Mouse (Mus musculus): ENCODE measurements around the gene Crip2. TPM values are rescaled to one million over a fixed set of nuclear protein-coding genes. Genes with fewer than 3 reads are reported as not detected.

The Crip2 gene
- polyA plus RNA-seq (2017; shearing (Covaris generic)), result 21.2 TPM

GRCm38 (mm10) chr12:113139908-113140615, at the start of gene Crip2:
Crip2 (plus strand) TSS chr12:113140236.

GRCm38 (mm10) chr12:113097749-113098281, 42.2 kb upstream of the Crip2 start, which contains the start of gene Mta1:
Mta1 (plus strand) TSS chr12:113098278.

GRCm38 (mm10) chr12:113146112-113147057, 6.3 kb downstream of the Crip2 start, which contains the start of gene Crip1:
Crip1 (plus strand) TSS chr12:113146316.

DNA sequence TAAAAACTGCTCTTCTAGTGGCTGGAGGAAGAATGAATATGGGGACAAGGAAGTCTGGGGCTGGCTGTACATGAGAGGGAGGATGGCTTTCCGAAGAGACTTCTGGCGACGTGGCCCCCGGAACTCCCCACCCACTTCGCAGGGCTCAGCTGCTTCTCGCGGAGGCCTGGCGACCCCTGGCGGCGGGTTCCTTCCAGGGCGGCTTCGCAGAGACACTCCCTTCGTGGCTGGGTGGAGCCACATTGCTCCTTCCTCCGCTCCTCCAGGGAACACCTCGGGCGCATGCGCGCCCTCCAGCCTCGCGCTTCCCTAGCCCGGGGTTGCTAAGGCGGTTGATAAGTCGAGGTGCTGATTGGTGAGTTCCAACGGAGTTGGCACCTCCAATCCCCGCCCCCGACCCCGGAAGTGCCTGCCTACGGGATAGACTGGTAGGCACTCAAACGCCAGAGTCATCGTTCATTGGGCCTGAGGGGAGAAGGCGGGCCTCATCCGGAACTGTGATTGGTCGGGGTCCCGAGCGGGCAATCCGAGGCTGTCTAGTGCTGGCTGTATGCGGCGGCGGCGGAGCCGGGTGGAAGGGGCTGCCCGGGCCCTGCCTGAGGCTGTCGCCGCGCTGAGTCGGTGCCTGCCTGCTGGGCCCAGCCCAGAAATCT, 16.0 kb downstream of the Crip2 start, which contains the start of gene Tedc1:
Gene Tedc1 (plus strand): TSS at position 535 of the 653 bp plus-strand sequence.

DNA sequence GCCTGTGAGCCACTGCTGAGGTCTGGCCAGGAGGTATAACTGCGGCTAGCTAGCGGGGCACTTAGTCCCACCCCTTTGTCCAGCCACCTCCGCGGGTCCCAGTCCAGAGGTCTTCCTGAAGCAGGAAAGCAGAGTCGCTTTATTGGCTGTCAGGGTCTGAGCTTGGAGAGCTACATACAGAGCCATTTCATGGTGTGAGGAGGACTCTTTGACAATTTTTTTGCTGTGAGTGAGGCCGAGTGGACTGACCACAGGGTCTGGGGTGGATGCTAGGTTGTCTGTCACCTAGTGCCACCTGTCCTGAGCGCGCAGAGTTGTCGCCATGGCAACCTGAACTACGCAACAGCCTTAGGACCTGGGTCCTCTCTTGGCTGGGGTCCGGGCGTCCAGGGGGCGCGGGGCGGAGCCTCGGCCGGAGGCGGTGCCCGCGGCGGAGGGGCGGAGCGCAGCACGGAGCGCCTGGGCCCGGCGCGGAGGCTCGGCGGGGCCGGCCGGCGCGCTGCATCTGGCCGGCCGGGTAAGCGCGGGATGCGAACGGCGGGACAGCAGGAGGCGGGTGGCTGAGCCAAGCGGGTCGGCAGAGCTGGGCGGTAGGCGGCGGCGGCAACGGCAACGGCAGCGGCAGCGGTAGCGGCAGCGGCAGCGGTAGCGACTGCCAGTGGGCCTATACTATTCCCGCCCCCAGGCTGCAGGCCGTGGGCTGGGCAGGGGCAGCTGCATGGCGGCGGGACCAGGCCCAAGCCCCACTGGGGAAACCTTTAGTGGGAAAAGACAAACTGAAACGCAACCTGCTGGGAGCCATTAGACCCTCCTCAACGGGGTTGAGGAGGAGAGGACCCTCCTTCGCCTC, 45.6 kb downstream of the Crip2 start, which contains the start of gene Tmem121:
Gene Tmem121 (plus strand): TSS at position 489 of the 850 bp plus-strand sequence.

Other genes with a start within 250 kb of the Crip2 start
- 1.6 TPM for gene Jag2, start 210.5 kb upstream of the Crip2 start, polyA plus RNA-seq (2017; shearing (Covaris generic))
- 33.7 TPM for gene Nudt14, start 198.1 kb upstream of the Crip2 start, polyA plus RNA-seq (2017; shearing (Covaris generic))
- gene Btbd6, start 163.8 kb upstream of the Crip2 start, polyA plus RNA-seq (2017; shearing (Covaris generic)), result 64.3 TPM
- gene Brf1, start 139.5 kb upstream of the Crip2 start, polyA plus RNA-seq (2017; shearing (Covaris generic)), result 204 TPM
- 28.6 TPM for gene Pacs2, start 125.7 kb upstream of the Crip2 start, polyA plus RNA-seq (2017; shearing (Covaris generic))
- not detected for gene Tex22, start 65.7 kb upstream of the Crip2 start, polyA plus RNA-seq (2017; shearing (Covaris generic))
- gene Mta1, start 42.0 kb upstream of the Crip2 start, polyA plus RNA-seq (2017; shearing (Covaris generic)), result 42.3 TPM
- gene Crip1, start 6.1 kb downstream of the Crip2 start, polyA plus RNA-seq (2017; shearing (Covaris generic)), result 1,752 TPM
- gene Tedc1, start 16.2 kb downstream of the Crip2 start, polyA plus RNA-seq (2017; shearing (Covaris generic)), result 13.1 TPM
- 0.47 TPM for gene Tmem121, start 45.7 kb downstream of the Crip2 start, polyA plus RNA-seq (2017; shearing (Covaris generic))

All from effector memory CD4-positive, alpha-beta T cell, adult 5 months (primary cell).